Mouse (Mus musculus) liver, embryonic 15.5 days (tissue): ENCODE data around the gene Cped1. TPM values are rescaled to one million over a fixed set of nuclear protein-coding genes. Genes with fewer than 3 reads are reported as not detected.

ENCODE experiments used
- ATAC-seq: fragments of 200-750 bp; cut with Nextera tagmentation; 2 replicates; pipeline ENCODE4 v1.8.0; 2017; ENCODE audit warnings: moderate number of reproducible peaks, mild to moderate bottlenecking, moderate library complexity; ENCODE audit not compliant: insufficient read depth
- H3K27ac ChIP-seq: fragments of 300-500 bp; sonication (generic); replicated peaks from 2 replicates; pipeline ENCODE4 v1.5.1; 2015; ENCODE audit warnings: mild to moderate bottlenecking, inconsistent platforms
- H3K27me3 ChIP-seq: fragments of 300-500 bp; sonication (generic); 2 replicates; pipeline ENCODE4 v1.6.1; 2015; ENCODE audit warnings: mild to moderate bottlenecking, inconsistent platforms
- H3K36me3 ChIP-seq: fragments of 300-500 bp; sonication (generic); replicated peaks from 2 replicates; pipeline ENCODE4 v1.6.1; 2015; ENCODE audit warnings: moderate library complexity, mild to moderate bottlenecking, inconsistent platforms
- H3K4me1 ChIP-seq: fragments of 300-500 bp; sonication (generic); replicated peaks from 2 replicates; pipeline ENCODE4 v1.6.1; 2015; ENCODE audit warnings: inconsistent platforms
- H3K4me2 ChIP-seq: fragments of 300-500 bp; sonication (generic); 2 replicates; pipeline ENCODE4 v1.6.1; 2015; ENCODE audit warnings: moderate library complexity, mild to moderate bottlenecking, inconsistent platforms
- H3K4me3 ChIP-seq: fragments of 300-500 bp; sonication (generic); replicated peaks from 2 replicates; pipeline ENCODE4 v1.5.1; 2015; ENCODE audit warnings: mild to moderate bottlenecking, inconsistent platforms
- H3K9ac ChIP-seq: fragments of 300-500 bp; sonication (generic); 2 replicates; pipeline ENCODE4 v1.6.1; 2015; ENCODE audit warnings: moderate library complexity, mild to moderate bottlenecking, inconsistent platforms
- H3K9me3 ChIP-seq: fragments of 300-500 bp; sonication (generic); replicated peaks from 2 replicates; pipeline ENCODE4 v1.6.1; 2016; ENCODE audit warnings: inconsistent platforms
- WGBS: fragments of 180-500 bp; shearing (Covaris S2); methylation state at CpG from one replicate; pipeline ENCODE4 v1.1.7; 2015; ENCODE audit warnings: mixed read lengths; ENCODE audit not compliant: insufficient replicate concordance; 5-methylcytosine and 5-hydroxymethylcytosine counted together
- polyA plus RNA-seq: library from polyadenylated mRNA; unstranded; fragments of >200 nt; fragmentation: Nextera tagmentation; extraction: Ambion mirVana; gene quantifications from 2 replicates; pipeline ENCODE4 v1.2.1, GENCODE M21; 2015

Cped1 gene
- polyA plus RNA-seq, 1 experiment from 2014 or later = 3.7 TPM

DNA sequence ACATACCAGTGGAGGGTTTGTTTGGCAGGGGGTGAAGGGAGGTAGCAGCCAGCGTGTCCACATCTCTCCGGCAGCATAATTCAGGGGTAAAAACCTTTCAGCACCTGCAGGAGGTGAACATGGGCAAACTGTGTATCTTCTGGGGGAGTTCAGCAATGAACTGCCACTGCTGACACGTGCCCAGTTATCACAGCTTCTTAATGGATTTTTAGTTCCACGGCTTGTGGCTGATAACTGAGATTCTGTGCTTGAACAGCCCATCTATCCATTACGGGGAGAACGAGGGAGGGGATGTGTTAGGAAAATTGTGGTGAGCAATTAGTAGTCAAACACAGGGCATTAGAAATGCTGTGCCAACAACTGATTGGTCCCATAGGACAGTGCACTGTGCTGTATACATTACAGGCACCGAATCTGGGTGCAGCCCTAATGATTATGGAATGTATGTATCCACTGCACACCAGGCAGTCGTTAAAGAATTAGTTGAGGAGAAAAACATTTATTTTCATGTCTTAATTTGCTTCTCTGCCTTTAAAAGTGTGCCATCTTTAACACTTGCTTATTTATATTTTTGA lies 193.1 kb downstream of the Cped1 start:
- Histone ChIP-seq H3K27me3 (no peaks in the 10 kb centered on the region), H3K36me3 (no peaks in the 10 kb centered on the region), H3K4me3 (no peak overlapping the region), H3K27ac (no peak overlapping the region), H3K9me3 (no peaks in the 10 kb centered on the region), H3K9ac (no peak overlapping the region), H3K4me2 (no peak overlapping the region), H3K4me1 (no peaks in the 10 kb centered on the region)
- 61% methylated on average over 8 of the region's 8 CpGs for WGBS
- no peak for ATAC-seq

GRCm38 (mm10) chr6:22180316-22180715 lies 194.6 kb downstream of the Cped1 start:
- H3K27ac ChIP-seq = no peak overlapping the region
- WGBS = 37% methylated on average over 10 of the region's 10 CpGs
- no peaks in the 10 kb centered on the region for H3K4me1 ChIP-seq
- H3K4me2 ChIP-seq = no peak overlapping the region
- no peaks in the 10 kb centered on the region for H3K9me3 ChIP-seq
- no peaks in the 10 kb centered on the region for H3K36me3 ChIP-seq
- no peak overlapping the region for H3K9ac ChIP-seq
- H3K27me3 ChIP-seq = no peaks in the 10 kb centered on the region
- H3K4me3 ChIP-seq = no peak overlapping the region
- ATAC-seq = no peak

- Histone ChIP-seq H3K4me1 (no peaks in the 10 kb centered on the region), H3K9me3 (no peaks in the 10 kb centered on the region), H3K9ac (no peak overlapping the region), H3K4me2 (no peak overlapping the region), H3K36me3 (no peaks in the 10 kb centered on the region), H3K27me3 (no peaks in the 10 kb centered on the region), H3K4me3 (no peak overlapping the region), H3K27ac (no peak overlapping the region)
- 70% methylated on average over 8 of the region's 8 CpGs for WGBS
- no peak for ATAC-seq
Measured at GRCm38 (mm10) chr6:22186967-22187366, 201.3 kb downstream of the Cped1 start.

GRCm38 (mm10) chr6:22189346-22190335 lies 203.9 kb downstream of the Cped1 start:
- H3K4me2 ChIP-seq = no peak overlapping the region
- no peak overlapping the region for H3K9ac ChIP-seq
- H3K4me3 ChIP-seq = no peak overlapping the region
- no peaks in the 10 kb centered on the region for H3K27me3 ChIP-seq
- no peaks in the 10 kb centered on the region for H3K4me1 ChIP-seq
- ATAC-seq = no peak
- no peaks in the 10 kb centered on the region for H3K36me3 ChIP-seq
- 69% methylated on average over 24 of the region's 24 CpGs for WGBS
- no peaks in the 10 kb centered on the region for H3K9me3 ChIP-seq
- H3K27ac ChIP-seq = no peak overlapping the region

GRCm38 (mm10) chr6:22198603-22199002 lies 212.9 kb downstream of the Cped1 start:
- Histone ChIP-seq H3K4me3 (no peak overlapping the region), H3K27me3 (no peaks in the 10 kb centered on the region), H3K36me3 (no peaks in the 10 kb centered on the region), H3K4me2 (no peak overlapping the region), H3K27ac (no peak overlapping the region), H3K9ac (no peak overlapping the region), H3K4me1 (no peaks in the 10 kb centered on the region), H3K9me3 (no peaks in the 10 kb centered on the region)
- 50% methylated on average over 3 of the region's 3 CpGs for WGBS
- ATAC-seq = no peak

DNA sequence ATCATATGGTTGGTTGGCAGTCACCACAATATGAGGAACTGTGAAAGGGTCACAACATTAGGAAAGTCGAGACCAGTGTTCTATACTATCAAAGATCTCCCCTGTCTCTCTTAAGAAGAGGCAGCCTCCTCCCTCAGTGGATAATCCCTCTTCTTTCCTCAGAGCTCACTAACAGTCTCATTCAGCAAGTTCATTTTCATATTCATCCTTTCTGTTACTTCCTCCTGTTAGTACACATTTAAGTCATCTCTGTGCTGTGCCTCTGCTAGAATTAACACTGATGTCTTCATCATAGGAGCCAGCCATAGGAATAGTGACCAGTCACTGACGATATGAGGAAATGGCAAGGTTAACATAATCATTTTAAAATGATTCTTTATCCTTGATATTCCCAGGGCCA lies 213.8 kb downstream of the Cped1 start:
- Histone ChIP-seq H3K36me3 (no peaks in the 10 kb centered on the region), H3K4me2 (no peak overlapping the region), H3K9me3 (no peaks in the 10 kb centered on the region), H3K4me3 (no peak overlapping the region), H3K27me3 (no peaks in the 10 kb centered on the region), H3K4me1 (no peaks in the 10 kb centered on the region), H3K9ac (no peak overlapping the region), H3K27ac (no peak overlapping the region)
- ATAC-seq = no peak
- 45% methylated on average over 2 of the region's 2 CpGs for WGBS

- Histone ChIP-seq H3K9ac (no peak overlapping the region), H3K36me3 (no peaks in the 10 kb centered on the region), H3K4me1 (no peaks in the 10 kb centered on the region), H3K4me2 (no peak overlapping the region), H3K4me3 (no peak overlapping the region), H3K9me3 (no peaks in the 10 kb centered on the region), H3K27ac (no peak overlapping the region), H3K27me3 (no peaks in the 10 kb centered on the region)
- WGBS = 60% methylated on average over 3 of the region's 3 CpGs
- ATAC-seq = no peak
Measured at GRCm38 (mm10) chr6:22200133-22200532, 214.4 kb downstream of the Cped1 start.

GRCm38 (mm10) chr6:22201879-22202278 lies 216.2 kb downstream of the Cped1 start:
- no peaks in the 10 kb centered on the region for H3K4me1 ChIP-seq
- no peak overlapping the region for H3K4me3 ChIP-seq
- H3K27me3 ChIP-seq = no peaks in the 10 kb centered on the region
- no peak overlapping the region for H3K9ac ChIP-seq
- H3K27ac ChIP-seq = no peak overlapping the region
- WGBS = 74% methylated on average over 3 of the region's 3 CpGs
- no peak for ATAC-seq
- no peaks in the 10 kb centered on the region for H3K36me3 ChIP-seq
- no peaks in the 10 kb centered on the region for H3K9me3 ChIP-seq
- H3K4me2 ChIP-seq = no peak overlapping the region

DNA sequence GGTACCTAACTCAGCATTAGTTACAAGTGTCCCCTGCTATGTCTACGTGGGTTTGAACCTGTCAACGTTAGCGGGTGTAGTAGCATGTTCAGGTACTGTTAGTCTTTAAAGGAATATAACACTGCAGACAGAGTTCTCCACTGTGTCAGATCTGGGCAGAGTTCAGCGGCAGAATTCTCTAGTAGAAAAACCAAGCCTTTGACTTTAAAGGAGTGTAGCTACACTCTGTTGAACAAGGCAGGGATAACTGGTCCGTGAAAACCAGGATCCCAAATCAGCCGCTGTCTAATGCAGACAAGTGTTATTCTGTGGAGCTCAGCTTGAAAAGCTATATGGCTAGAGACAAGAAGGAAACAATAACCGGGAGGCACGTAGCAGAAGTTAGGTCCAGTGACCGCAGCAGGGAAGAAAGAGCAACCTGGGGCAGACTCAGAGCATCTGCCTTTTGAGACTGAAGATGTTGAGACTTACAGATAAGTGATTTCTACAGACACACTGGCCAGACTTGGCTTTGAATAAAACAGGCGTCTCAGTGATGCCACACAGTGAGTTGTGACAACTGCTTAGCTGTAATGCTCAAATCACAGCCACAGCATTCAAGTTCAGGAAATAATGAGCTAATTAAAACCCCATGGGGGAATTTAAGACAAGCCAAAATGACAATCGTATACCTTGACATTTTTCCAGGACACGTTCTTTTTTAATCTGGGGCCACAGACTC lies 219.5 kb downstream of the Cped1 start:
- WGBS = 68% methylated on average over 12 of the region's 12 CpGs
- no peak for ATAC-seq
- Histone ChIP-seq H3K27me3 (no peaks in the 10 kb centered on the region), H3K36me3 (no peaks in the 10 kb centered on the region), H3K4me3 (no peak overlapping the region), H3K4me1 (no peaks in the 10 kb centered on the region), H3K4me2 (no peak overlapping the region), H3K9ac (no peak overlapping the region), H3K27ac (no peak overlapping the region), H3K9me3 (no peaks in the 10 kb centered on the region)

GRCm38 (mm10) chr6:22205751-22206121 lies 220.0 kb downstream of the Cped1 start:
- Histone ChIP-seq H3K4me2 (no peak overlapping the region), H3K4me3 (no peak overlapping the region), H3K4me1 (no peaks in the 10 kb centered on the region), H3K27ac (no peak overlapping the region), H3K27me3 (no peaks in the 10 kb centered on the region), H3K9me3 (no peaks in the 10 kb centered on the region), H3K9ac (no peak overlapping the region), H3K36me3 (no peaks in the 10 kb centered on the region)
- 70% methylated on average over 7 of the region's 7 CpGs for WGBS
- ATAC-seq = no peak

GRCm38 (mm10) chr6:22206179-22206578 lies 220.5 kb downstream of the Cped1 start:
- 71% methylated on average over 14 of the region's 14 CpGs for WGBS
- no peak for ATAC-seq
- H3K4me1 ChIP-seq = no peaks in the 10 kb centered on the region
- no peaks in the 10 kb centered on the region for H3K9me3 ChIP-seq
- no peaks in the 10 kb centered on the region for H3K36me3 ChIP-seq
- no peak overlapping the region for H3K27ac ChIP-seq
- no peaks in the 10 kb centered on the region for H3K27me3 ChIP-seq
- H3K4me2 ChIP-seq = no peak overlapping the region
- no peak overlapping the region for H3K9ac ChIP-seq
- H3K4me3 ChIP-seq = no peak overlapping the region
